Mouse (Mus musculus) embryonic facial prominence, embryonic 12.5 days (tissue): Measurements from ENCODE around the gene Serpini2. TPM values are rescaled to one million over a fixed set of nuclear protein-coding genes. Genes with fewer than 3 reads are reported as not detected.
"Not testable (repeated sequence)": the region's sequence is repeated elsewhere in the genome, so short reads cannot be mapped to it uniquely, and the experiment has no call there.

Source experiments
- ATAC-seq: fragments of 200-750 bp; cut with Nextera tagmentation; 2 replicates; pipeline ENCODE4 v1.8.0; 2017; ENCODE audit not compliant: insufficient number of reproducible peaks, insufficient read depth, low FRiP score, low TSS enrichment
- H3K27ac ChIP-seq: fragments of 300-500 bp; sonication (generic); 2 replicates; pipeline ENCODE4 v1.5.1; 2016; ENCODE audit warnings: mild to moderate bottlenecking
- H3K27me3 ChIP-seq: fragments of 300-500 bp; sonication (generic); 2 replicates; pipeline ENCODE4 v1.6.1; 2016; ENCODE audit warnings: mild to moderate bottlenecking, moderate library complexity
- H3K36me3 ChIP-seq: fragments of 300-500 bp; sonication (generic); 2 replicates; pipeline ENCODE4 v1.6.1; 2016; ENCODE audit warnings: mild to moderate bottlenecking
- H3K4me1 ChIP-seq: fragments of 300-500 bp; sonication (generic); 2 replicates; pipeline ENCODE4 v1.6.1; 2016
- H3K4me2 ChIP-seq: fragments of 300-500 bp; sonication (generic); replicated peaks from 2 replicates; pipeline ENCODE4 v1.6.1; 2016; ENCODE audit warnings: mild to moderate bottlenecking, moderate library complexity
- H3K4me3 ChIP-seq: fragments of 300-500 bp; sonication (generic); 2 replicates; pipeline ENCODE4 v1.5.1; 2016; ENCODE audit warnings: mild to moderate bottlenecking
- H3K9ac ChIP-seq: fragments of 300-500 bp; sonication (generic); 2 replicates; pipeline ENCODE4 v1.6.1; 2016; ENCODE audit warnings: mild to moderate bottlenecking, moderate library complexity
- H3K9me3 ChIP-seq: fragments of 300-500 bp; sonication (generic); 2 replicates; pipeline ENCODE4 v1.6.1; 2016; ENCODE audit warnings: mild to moderate bottlenecking, moderate library complexity
- WGBS: fragments of 180-500 bp; shearing (Covaris S2); methylation state at CpG from one replicate; pipeline ENCODE4 v1.1.7; 2016; 5-methylcytosine and 5-hydroxymethylcytosine counted together
- polyA plus RNA-seq: library from polyadenylated mRNA; unstranded; fragments of >200 nt; fragmentation: Nextera tagmentation; extraction: Ambion mirVana; gene quantifications from 2 replicates; pipeline ENCODE4 v1.2.1, GENCODE M21; 2016

Serpini2 gene
- not detected in 2 replicates for polyA plus RNA-seq

GRCm38 (mm10) chr3:75269978-75270377, at the start of gene Serpini2:
Gene Serpini2 (minus strand): TSS chr3:75270078.
- no peak within 1 kb of the TSS for H3K4me2 ChIP-seq
- no peaks in the 10 kb centered on the region for H3K36me3 ChIP-seq
- 79% methylated on average over 2 of the region's 2 CpGs for WGBS
- no peak within 1 kb of the TSS for H3K27ac ChIP-seq
- H3K4me3 ChIP-seq, result no peak within 1 kb of the TSS
- no peaks in the 10 kb centered on the region for H3K27me3 ChIP-seq
- no peak for ATAC-seq
- no peak within 1 kb of the TSS for H3K9ac ChIP-seq
- no peaks in the 10 kb centered on the region for H3K9me3 ChIP-seq
- no peaks in the 10 kb centered on the region for H3K4me1 ChIP-seq

GRCm38 (mm10) chr3:75308861-75309260, 39.0 kb upstream of the Serpini2 start:
- Histone ChIP-seq H3K27ac (no peak overlapping the region), H3K36me3 (no peaks in the 10 kb centered on the region), H3K4me2 (no peak overlapping the region), H3K9ac (no peak overlapping the region), H3K4me1 (no peaks in the 10 kb centered on the region), H3K9me3 (no peaks in the 10 kb centered on the region), H3K27me3 (no peaks in the 10 kb centered on the region), H3K4me3 (no peak overlapping the region)
- ATAC-seq, result no peak
- 90% methylated on average over 4 of the region's 4 CpGs for WGBS

GRCm38 (mm10) chr3:75308228-75308627, 38.4 kb upstream of the Serpini2 start:
- H3K4me1 ChIP-seq, result no peaks in the 10 kb centered on the region
- no peak overlapping the region for H3K4me2 ChIP-seq
- no peak overlapping the region for H3K4me3 ChIP-seq
- no peak overlapping the region for H3K9ac ChIP-seq
- H3K27ac ChIP-seq, result no peak overlapping the region
- H3K36me3 ChIP-seq, result no peaks in the 10 kb centered on the region
- WGBS, result 73% methylated on average over 3 of the region's 3 CpGs
- no peaks in the 10 kb centered on the region for H3K9me3 ChIP-seq
- no peaks in the 10 kb centered on the region for H3K27me3 ChIP-seq
- ATAC-seq, result no peak

- WGBS, result 87% methylated on average over 3 of the region's 3 CpGs
- Histone ChIP-seq H3K27me3 (no peaks in the 10 kb centered on the region), H3K4me2 (no peak overlapping the region), H3K9me3 (no peaks in the 10 kb centered on the region), H3K9ac (no peak overlapping the region), H3K27ac (no peak overlapping the region), H3K4me1 (no peaks in the 10 kb centered on the region), H3K36me3 (no peaks in the 10 kb centered on the region), H3K4me3 (no peak overlapping the region)
- no peak for ATAC-seq
These were observed 35.7 kb upstream of the Serpini2 start for GRCm38 (mm10) chr3:75305584-75305983.

- no peaks in the 10 kb centered on the region for H3K27me3 ChIP-seq
- H3K4me3 ChIP-seq, result no peak overlapping the region
- H3K4me1 ChIP-seq, result no peaks in the 10 kb centered on the region
- no peak for ATAC-seq
- H3K4me2 ChIP-seq, result no peak overlapping the region
- no peak overlapping the region for H3K27ac ChIP-seq
- H3K36me3 ChIP-seq, result no peaks in the 10 kb centered on the region
- H3K9me3 ChIP-seq, result no peaks in the 10 kb centered on the region
- H3K9ac ChIP-seq, result no peak overlapping the region
- 91% methylated on average over 5 of the region's 5 CpGs for WGBS
These were observed 34.7 kb upstream of the Serpini2 start for GRCm38 (mm10) chr3:75304621-75305020.

- no peak overlapping the region for H3K9ac ChIP-seq
These were observed 31.2 kb upstream of the Serpini2 start for GRCm38 (mm10) chr3:75301072-75301471.

GRCm38 (mm10) chr3:75299464-75299863, 29.6 kb upstream of the Serpini2 start:
- H3K36me3 ChIP-seq, H3K27me3 ChIP-seq, H3K4me2 ChIP-seq, H3K9ac ChIP-seq, H3K4me1 ChIP-seq, ATAC-seq, H3K9me3 ChIP-seq, H3K4me3 ChIP-seq, H3K27ac ChIP-seq: not testable (repeated sequence)
- WGBS, result 88% methylated on average over 1 of the region's 1 CpGs

More at GRCm38 (mm10) chr3:75301072-75301471, 31.2 kb upstream of the Serpini2 start:
- no peak overlapping the region for H3K4me3 ChIP-seq
- no peaks in the 10 kb centered on the region for H3K4me1 ChIP-seq
- H3K4me2 ChIP-seq, result no peak overlapping the region
- no peak for ATAC-seq
- WGBS, result 86% methylated on average over 2 of the region's 2 CpGs
- H3K36me3 ChIP-seq, result no peaks in the 10 kb centered on the region
- H3K9me3 ChIP-seq, result no peaks in the 10 kb centered on the region
- H3K27ac ChIP-seq, result no peak overlapping the region
- H3K27me3 ChIP-seq, result no peaks in the 10 kb centered on the region

GRCm38 (mm10) chr3:75297758-75298111, 27.9 kb upstream of the Serpini2 start:
- Histone ChIP-seq H3K9ac (no peak overlapping the region), H3K4me1 (no peaks in the 10 kb centered on the region), H3K27me3 (no peaks in the 10 kb centered on the region), H3K36me3 (no peaks in the 10 kb centered on the region), H3K9me3 (no peaks in the 10 kb centered on the region), H3K4me2 (no peak overlapping the region), H3K4me3 (no peak overlapping the region), H3K27ac (no peak overlapping the region)
- no peak for ATAC-seq
- 52% methylated on average over 3 of the region's 3 CpGs for WGBS

GRCm38 (mm10) chr3:75297026-75297757, 27.3 kb upstream of the Serpini2 start:
- Histone ChIP-seq H3K9me3 (no peaks in the 10 kb centered on the region), H3K4me1 (no peaks in the 10 kb centered on the region), H3K36me3 (no peaks in the 10 kb centered on the region), H3K27ac (no peak overlapping the region), H3K27me3 (no peaks in the 10 kb centered on the region), H3K4me3 (no peak overlapping the region), H3K4me2 (no peak overlapping the region), H3K9ac (no peak overlapping the region)
- WGBS, result 67% methylated on average over 2 of the region's 2 CpGs
- ATAC-seq, result no peak

- no peak for ATAC-seq
- no peaks in the 10 kb centered on the region for H3K9me3 ChIP-seq
- no peaks in the 10 kb centered on the region for H3K4me1 ChIP-seq
- no peak overlapping the region for H3K9ac ChIP-seq
- WGBS, result 83% methylated on average over 2 of the region's 2 CpGs
- H3K4me2 ChIP-seq, result no peak overlapping the region
- no peak overlapping the region for H3K4me3 ChIP-seq
- H3K27me3 ChIP-seq, result no peaks in the 10 kb centered on the region
- no peaks in the 10 kb centered on the region for H3K36me3 ChIP-seq
- H3K27ac ChIP-seq, result no peak overlapping the region
These were observed 23.4 kb upstream of the Serpini2 start for GRCm38 (mm10) chr3:75293243-75293642.

GRCm38 (mm10) chr3:75277455-75277854, 7.6 kb upstream of the Serpini2 start:
- 67% methylated on average over 4 of the region's 4 CpGs for whole genome bisulfite sequencing
- H3K4me2 ChIP-seq, result no peak overlapping the region

GRCm38 (mm10) chr3:75276522-75276921, 6.6 kb upstream of the Serpini2 start:
- H3K9ac ChIP-seq, result no peak overlapping the region
- H3K27me3 ChIP-seq, result no peaks in the 10 kb centered on the region
- no peaks in the 10 kb centered on the region for H3K36me3 ChIP-seq
- H3K4me3 ChIP-seq, result no peak overlapping the region
- no peak overlapping the region for H3K4me2 ChIP-seq
- no peak for ATAC-seq
- H3K4me1 ChIP-seq, result no peaks in the 10 kb centered on the region
- H3K9me3 ChIP-seq, result no peaks in the 10 kb centered on the region
- 91% methylated on average over 3 of the region's 3 CpGs for WGBS
- no peak overlapping the region for H3K27ac ChIP-seq

More at GRCm38 (mm10) chr3:75277455-75277854, 7.6 kb upstream of the Serpini2 start:
- H3K4me3 ChIP-seq, result no peak overlapping the region
- ATAC-seq, result no peak
- H3K27ac ChIP-seq, result no peak overlapping the region
- H3K36me3 ChIP-seq, result no peaks in the 10 kb centered on the region
- no peaks in the 10 kb centered on the region for H3K4me1 ChIP-seq
- H3K27me3 ChIP-seq, result no peaks in the 10 kb centered on the region
- H3K9ac ChIP-seq, result no peak overlapping the region
- H3K9me3 ChIP-seq, result no peaks in the 10 kb centered on the region
